Mouse (Mus musculus) layer of hippocampus, postnatal 10 days (tissue): ENCODE measurements at regions not wholly inside any gene's neighbourhood (a gene's known extent, or its start where the extent isn't known, plus 50 kb on each side); places are given as distances from the start of the nearest gene placed in this dataset.
A peak's percentile ranks its signal among the peaks of the same experiment; 100 is the strongest.

Source experiments
- DNase-seq, 2 experiments: peaks; one replicate each; pipeline ENCODE4 v3.0.0; 2021; ENCODE audit warnings: low spot score in 2 of 2

DNA sequence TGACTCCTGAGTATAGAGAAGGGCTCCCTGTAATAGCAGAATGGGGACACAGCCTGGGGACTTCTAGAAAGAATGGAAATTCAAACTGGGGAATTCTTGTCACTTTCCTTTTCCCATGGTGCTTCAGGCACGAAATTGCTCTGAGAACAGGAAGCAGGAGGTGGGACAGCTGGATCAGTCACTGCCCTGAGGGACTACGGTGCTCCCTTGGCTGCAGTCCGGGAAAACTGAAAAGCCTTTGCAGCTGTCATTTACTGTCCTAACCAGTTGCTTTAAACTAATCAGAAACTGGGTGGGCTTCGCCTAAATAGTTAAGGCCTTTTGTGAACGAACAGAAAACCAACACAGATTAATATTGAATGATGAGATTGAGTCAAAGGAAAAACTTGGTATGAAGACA, 237.9 kb downstream of the Cbln4 start:
- no peak for DNase-seq

DNA sequence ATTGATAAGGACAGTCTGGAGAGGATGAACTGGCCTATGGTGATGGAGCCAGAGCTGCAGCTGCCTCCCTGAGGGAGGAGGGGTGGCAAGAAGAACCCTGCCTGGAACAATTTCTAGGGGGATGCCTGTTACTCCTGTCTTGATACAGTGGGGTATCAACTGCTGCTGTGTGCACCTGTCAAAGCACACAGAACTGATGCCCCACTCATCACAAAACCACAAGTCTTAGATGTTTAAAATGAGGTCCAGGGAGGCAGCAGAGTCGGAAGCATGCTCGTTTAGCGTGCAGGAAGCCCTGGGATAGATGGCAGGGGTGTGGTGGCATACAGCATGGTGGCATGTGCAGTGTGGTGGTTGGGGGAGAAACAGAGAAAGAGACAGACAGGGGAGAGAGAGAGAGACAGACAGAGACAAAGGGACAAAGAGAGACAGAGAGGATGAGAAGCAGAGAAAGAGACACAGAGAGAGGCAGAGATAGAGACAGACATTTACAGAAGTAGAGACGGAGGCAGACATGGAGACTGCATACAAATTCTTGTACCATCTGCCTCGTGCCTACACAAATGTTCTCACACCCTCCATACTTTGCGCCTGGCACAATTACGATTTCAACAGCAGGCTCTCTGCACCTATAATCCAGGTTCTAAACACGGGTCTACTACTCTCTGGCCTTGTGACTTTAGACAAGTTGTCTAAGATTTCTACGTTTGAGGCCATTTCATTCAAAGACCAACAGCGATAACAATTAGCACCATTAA, 242.6 kb downstream of the Cbln4 start:
- no peak for DNase-seq

DNA sequence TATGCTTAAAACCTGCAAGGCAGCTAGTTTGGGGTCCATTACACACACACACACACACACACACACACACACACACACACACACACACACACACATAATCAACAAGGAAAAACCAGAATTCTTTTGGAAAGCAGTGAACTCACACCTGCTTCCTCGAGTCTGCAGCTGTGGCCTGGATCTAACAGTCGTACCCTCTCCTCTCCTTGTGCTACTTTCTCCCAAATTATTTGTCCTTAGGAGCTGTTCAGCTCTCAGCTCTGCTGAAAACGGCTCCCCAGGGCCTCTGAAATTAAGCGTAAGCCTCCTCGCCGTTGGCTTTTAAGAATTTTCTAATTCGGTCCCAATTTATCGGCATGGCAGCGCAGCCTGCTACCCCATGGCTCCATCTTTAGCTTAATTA, 243.9 kb downstream of the Cbln4 start:
- DNase-seq, result no peak

DNA sequence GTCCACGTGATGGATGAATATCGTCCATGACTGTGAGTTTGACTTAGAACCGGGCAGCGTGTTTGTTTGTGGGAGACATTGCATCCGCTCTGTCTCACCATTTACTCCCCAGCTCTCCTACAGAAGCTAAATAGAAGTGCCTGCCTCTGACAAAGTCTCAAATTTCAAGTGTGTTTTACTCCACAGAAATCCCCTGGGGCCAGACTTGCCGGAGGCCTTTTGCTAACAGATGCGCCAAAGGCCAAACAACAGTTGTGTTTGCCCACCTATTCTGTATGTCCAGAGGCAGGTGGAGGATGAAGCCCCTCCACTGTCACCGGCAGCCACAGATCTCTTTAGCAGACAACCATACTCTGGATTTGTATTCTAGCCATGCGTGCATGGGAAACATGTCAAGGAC, 252.6 kb downstream of the Cbln4 start:
- no peak for DNase-seq

- DNase-seq, result no peak
Measured at GRCm38 (mm10) chr2:171766193-171766930, 276.9 kb downstream of the Cbln4 start.

DNA sequence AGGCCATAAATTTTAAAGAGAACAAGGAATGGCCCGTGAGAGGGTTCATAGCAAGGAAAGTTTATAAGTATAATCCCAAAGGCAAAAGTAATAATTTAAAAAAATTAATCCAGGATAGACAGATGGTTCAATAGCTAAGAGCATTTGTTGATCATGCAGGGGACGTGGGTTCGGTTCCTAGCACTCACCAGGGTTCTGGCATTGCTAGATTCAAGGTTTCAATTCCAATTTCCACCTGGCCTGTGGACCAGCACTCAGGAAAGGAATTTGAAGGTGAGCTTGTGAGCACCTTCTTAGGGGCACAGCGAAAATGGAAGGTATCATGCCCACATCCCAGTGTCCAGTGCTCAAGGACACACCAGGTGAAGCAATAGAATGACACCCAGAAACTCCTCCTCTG, 278.2 kb downstream of the Cbln4 start:
- DNase-seq, result no peak

GRCm38 (mm10) chr2:171753502-171753901, 289.8 kb downstream of the Cbln4 start:
- DNase-seq, result no peak

DNA sequence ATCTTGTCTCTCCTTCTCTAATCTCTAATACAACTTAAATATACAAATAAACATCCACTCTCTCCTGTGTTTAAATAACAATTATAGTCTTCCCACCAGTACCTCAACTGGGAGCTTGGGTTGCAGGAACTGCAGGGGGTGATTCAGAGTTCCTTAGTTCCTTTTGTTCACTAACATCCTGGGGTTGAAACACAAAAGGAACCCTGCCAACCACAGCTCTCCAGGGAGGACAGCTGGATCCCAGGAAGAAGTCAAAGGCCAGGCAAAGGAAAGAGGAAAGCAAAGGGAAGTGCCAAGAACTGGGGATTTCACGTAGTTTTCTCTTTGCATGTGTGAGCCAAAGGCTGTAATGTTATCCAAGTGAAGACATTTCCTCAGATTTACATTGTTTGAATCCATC, 296.1 kb downstream of the Cbln4 start:
- DNase-seq, result no peak

DNA sequence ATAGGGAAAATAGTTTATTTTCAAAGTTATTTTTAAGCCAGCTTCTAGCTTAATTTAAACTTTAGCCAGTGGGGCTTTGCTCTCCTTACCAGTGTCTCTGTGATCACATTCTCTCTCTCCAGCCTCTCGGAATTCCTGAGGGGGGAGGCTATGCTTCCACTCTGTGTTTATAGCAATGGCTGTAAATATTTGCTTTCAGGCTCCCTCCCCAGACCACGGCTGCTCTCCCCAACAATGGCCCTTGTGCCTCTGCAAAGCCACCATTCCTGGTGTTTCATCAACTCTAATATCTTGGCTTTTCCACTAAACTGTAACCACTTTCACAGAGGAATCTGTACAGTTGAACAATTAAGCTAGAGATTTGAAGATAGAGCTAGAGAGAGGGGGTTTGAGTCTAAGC, 300.2 kb downstream of the Cbln4 start:
- DNase-seq, result no peak

- DNase-seq, result no peak
Measured at GRCm38 (mm10) chr2:171742706-171743105, 300.6 kb downstream of the Cbln4 start.

- no peak for DNase-seq
Measured at GRCm38 (mm10) chr2:171737761-171738160, 305.5 kb downstream of the Cbln4 start.

DNA sequence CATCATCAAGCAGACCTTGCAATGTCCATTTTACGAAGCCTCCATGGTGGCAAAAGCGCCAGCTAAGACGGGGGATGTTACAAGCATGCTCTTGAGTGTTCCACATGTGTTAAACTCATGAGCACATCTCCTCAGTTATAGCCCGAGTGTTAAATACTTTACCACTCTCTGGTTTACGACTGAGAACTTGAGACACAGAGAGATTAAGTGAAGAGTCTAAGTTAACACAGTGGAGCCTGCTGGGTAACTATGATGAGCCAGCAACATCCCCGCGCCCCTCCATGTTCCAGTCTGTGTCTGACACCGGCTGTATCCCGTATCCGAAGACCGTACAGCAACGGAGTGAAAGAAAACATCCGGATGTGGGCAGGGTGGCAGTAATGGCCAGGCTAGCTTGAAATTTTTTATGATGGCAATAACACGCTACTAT, 308.2 kb downstream of the Cbln4 start:
- DNase-seq, result no peak

- no peak for DNase-seq
Measured at GRCm38 (mm10) chr2:171734634-171734987, 308.7 kb downstream of the Cbln4 start.

DNA sequence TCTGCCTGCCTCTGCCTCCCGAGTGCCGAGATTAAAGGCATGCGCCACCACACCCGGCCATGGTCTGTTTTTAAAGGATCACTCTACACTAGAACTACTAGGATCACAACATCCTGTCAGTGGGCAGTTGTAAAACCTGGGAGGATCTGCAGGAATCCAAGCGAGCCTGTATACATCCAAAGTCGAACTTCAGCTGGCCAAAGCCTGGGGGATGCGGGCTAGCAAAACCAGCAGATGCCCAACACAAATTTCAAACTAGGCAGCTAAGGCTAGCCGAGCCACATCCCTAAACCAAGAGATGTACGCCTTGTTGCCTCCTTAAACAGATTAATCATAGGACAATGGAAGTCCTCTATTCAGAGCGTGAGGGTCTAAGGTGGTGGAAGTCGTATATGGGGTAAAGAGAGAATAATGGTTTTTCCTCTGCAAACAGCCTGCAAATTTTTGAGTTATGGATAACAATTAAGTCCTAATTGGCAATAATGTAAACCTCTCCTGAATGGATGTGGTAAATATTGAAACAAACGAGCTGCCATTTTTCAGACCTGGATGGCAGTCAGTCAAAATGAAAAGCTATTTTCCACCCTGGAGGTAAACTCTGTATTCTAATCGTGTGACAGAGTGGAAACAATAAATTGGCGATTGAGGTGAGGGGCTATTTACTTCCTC, 309.2 kb downstream of the Cbln4 start:
- DNase-seq, result no peak

DNA sequence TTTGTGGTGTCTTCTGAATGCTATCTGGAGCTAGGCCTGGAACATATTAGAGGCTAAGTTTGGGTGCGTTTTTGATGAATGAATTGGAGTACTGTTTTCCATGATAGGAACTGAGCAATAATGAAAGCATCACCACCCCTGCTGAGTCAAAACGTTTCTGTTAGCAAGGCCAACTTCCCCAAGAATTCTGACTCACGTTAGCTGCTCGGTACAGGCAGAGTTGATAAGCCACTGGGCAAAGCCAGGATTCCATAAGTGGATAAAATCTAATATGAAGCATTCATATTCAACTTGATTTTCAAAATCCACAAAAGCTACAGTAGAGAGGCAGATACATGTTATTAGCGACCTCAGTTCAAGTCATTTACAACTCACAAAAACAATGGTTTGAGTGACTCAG, 324.0 kb downstream of the Cbln4 start:
- DNase-seq, result no peak

DNA sequence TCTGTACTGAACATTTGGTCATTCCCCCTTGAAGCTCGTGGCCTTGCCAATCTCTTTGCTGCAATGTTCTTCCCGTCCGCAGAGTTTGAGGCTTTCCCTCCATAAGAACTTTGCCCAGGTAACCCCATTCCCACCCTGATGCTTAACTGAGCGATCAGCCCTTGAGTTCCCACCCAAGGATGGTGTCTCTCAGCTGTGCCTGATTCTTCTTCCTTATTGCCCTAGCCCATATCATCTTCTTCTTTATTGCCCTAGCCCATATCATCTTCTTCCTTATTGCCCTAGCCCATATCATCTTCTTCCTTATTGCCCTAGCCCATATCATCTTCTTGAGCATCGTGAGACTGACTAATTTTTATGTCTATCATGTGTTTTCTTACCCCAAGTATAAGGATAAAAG, 324.4 kb downstream of the Cbln4 start:
- no peak for DNase-seq

DNA sequence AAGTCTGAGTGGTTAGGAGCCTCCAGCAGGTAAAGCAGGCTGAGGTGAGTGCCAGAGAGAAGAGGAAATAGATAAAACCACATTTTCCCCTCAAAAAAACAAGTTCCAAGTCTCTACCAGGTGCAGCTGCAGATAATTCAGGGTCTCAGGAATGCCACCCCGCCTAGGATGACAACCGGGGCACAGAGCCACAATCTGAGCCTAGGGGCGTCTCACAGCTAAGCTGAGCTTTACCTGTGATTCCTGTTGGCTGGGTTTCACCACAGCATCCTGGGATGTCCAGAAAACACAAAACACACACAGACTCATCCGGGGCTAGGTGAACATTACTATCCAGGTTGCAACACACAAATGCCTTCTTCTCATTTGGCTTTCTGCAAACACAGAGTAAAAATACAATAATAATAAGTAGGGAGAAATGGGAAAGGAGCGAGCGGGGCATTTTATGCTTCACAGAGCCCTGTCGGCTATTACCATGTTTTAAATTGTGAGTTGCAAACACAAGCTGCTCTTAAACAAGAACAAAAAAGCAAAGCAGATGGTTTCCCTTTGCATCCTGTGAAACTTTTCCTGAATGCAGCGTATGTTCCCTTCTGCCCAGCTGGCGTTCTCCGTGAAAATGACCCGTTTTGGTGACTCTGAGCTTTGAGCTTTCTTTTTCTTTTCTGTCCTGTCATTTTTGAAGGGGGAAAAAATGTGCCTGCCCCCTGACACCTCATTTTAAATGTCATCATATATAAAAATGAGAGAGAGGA, 330.3 kb downstream of the Cbln4 start:
- peak in 1 of 2 experiments; percentile 19 for DNase-seq

DNA sequence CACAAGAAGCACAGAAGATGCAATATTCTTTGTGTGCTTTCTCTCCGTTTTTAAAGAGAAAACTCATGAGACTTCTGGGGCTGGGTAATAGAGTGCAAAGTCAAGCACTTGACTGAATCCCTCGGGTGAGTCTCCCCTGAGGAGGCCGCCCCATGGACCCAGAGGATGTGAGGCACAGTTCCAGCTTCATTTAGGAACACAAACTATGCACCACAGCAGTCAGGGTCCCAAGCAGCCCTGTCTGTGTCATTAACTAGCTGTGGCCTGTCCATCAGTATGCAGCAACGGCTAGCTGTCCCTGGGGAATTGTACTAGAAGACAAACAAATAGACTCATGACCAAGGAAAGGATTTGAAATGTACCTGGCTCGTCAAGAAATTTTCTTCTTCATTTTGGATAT, 349.7 kb downstream of the Cbln4 start:
- no peak for DNase-seq

DNA sequence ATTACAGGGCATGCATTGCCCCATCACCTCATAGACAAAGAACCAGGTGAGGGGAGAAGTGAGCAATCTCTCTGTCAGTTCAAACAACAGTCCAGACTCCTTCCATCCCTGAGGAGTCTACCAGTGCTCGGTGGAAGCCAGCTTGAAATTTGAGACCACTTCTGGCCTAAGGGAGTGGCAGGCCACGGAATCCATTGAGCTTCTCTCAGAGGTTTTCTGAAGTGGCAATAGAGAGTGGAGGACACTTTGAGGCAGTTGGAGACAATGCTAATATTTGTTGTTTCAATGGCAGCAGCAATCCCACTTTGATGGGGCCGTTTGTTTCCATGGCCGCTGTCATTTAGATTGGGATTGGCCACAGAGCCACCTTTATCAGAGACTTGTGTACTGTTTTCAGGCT, 352.5 kb downstream of the Cbln4 start:
- DNase-seq, result no peak

- DNase-seq, result no peak
Measured at GRCm38 (mm10) chr2:171689102-171689501, 354.2 kb downstream of the Cbln4 start.

DNA sequence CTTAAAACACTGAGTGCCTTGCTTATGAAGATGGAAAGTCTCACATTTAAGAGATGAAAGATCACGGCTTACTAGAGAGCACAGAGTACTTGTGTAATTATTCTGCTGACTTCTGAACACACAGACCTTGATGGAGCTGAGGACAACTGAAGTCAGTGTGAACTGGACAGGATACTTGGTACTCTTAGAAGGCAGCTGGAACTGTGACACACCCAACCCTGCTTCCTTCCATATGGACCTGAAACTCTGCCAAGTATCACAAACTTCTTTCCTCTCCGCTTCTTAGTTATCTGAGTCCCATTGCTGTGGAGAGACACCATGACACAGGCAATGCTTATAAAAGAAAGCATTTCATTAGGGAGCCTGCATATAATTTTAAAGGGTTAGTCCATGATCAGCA, 365.3 kb downstream of the Cbln4 start:
- no peak for DNase-seq

GRCm38 (mm10) chr2:171677128-171677527, 366.1 kb downstream of the Cbln4 start:
- no peak for DNase-seq
